Mouse (Mus musculus): ENCODE results near the gene Tmsb4x. TPM values are rescaled to one million over a fixed set of nuclear protein-coding genes. Genes with fewer than 3 reads are reported as not detected.
A peak's percentile ranks its signal among the peaks of the same experiment; 100 is the strongest.

Tmsb4x gene
- total RNA-seq, 2 experiments from 2014 or later: 1,652 to 1,714 TPM

- Histone ChIP-seq H3K27ac (no peak overlapping the region), H3K4me3 (no peak overlapping the region)
- no peak for DNase-seq (ENCODE audit: low spot score in 2 of 2)
- no peak for TF ChIP-seq CTCF (conservative IDR thresholded peaks at IDR 0.05)
Observed at GRCm38 (mm10) chrX:167174311-167174710, 34.8 kb downstream of the Tmsb4x start.

GRCm38 (mm10) chrX:167172256-167172655 is 36.9 kb downstream of the Tmsb4x start:
- DNase-seq (ENCODE audit: low spot score in 2 of 2): no peak
- Histone ChIP-seq H3K27ac (no peak overlapping the region), H3K4me3 (no peak overlapping the region)
- no peak for TF ChIP-seq CTCF (conservative IDR thresholded peaks at IDR 0.05)

GRCm38 (mm10) chrX:167171281-167171680 is 37.8 kb downstream of the Tmsb4x start:
- Histone ChIP-seq H3K4me3 (no peak overlapping the region), H3K27ac (no peak overlapping the region)
- no peak for DNase-seq (ENCODE audit: low spot score in 2 of 2)
- TF ChIP-seq CTCF (conservative IDR thresholded peaks at IDR 0.05): no peak

GRCm38 (mm10) chrX:167167282-167167681 is 41.8 kb downstream of the Tmsb4x start:
- Histone ChIP-seq H3K4me3 (no peak overlapping the region), H3K27ac (peak overlapping the region; percentile 59; the same call in 1 of the 2 replicates)
- TF ChIP-seq CTCF (conservative IDR thresholded peaks at IDR 0.05): no peak
- no peak for DNase-seq (ENCODE audit: low spot score in 2 of 2)

- no peak for TF ChIP-seq CTCF (conservative IDR thresholded peaks at IDR 0.05)
- H3K4me3 ChIP-seq: no peak overlapping the region
- DNase-seq (ENCODE audit: low spot score in 2 of 2): no peak
- H3K27ac ChIP-seq: no peak overlapping the region
Observed at GRCm38 (mm10) chrX:167166051-167166450, 43.1 kb downstream of the Tmsb4x start.

- H3K4me3 ChIP-seq: no peak overlapping the region
- no peak for TF ChIP-seq CTCF (conservative IDR thresholded peaks at IDR 0.05)
- no peak overlapping the region for H3K27ac ChIP-seq
- no peak for DNase-seq (ENCODE audit: low spot score in 2 of 2)
Observed at GRCm38 (mm10) chrX:167157691-167158090, 51.4 kb downstream of the Tmsb4x start.

Other genes with a start within 250 kb of the Tmsb4x start
- gene Tlr8, start 55.0 kb upstream of the Tmsb4x start, total RNA-seq (2021): under 1 TPM; 0.15 to 0.33 TPM
- gene Tlr7, start 121.2 kb upstream of the Tmsb4x start, total RNA-seq (2021): 1 to 10 TPM; 2.5 to 2.7 TPM
- 10 to 100 TPM; 22.4 to 24.7 TPM for gene Prps2, start 173.4 kb upstream of the Tmsb4x start, total RNA-seq (2021)

All from layer of hippocampus, adult 2 months (tissue).